Mouse (Mus musculus) cortical plate, adult 2 months (tissue): Measurements from ENCODE around the gene Ahnak.

Experiments used
- CTCF ChIP-seq: fragments of 200-500 bp; IDR thresholded peaks from 2 replicates; pipeline ENCODE4 v1.5.1; 2011; ENCODE audit warnings: mild to moderate bottlenecking, control low read depth, low read length; ENCODE audit not compliant: insufficient read depth; ENCODE audit errors: extremely low read depth
- POLR2A ChIP-seq: fragments of 200-500 bp; IDR thresholded peaks from 2 replicates; pipeline ENCODE4 v1.6.1; 2011; ENCODE audit warnings: mild to moderate bottlenecking, low read length, control low read depth; ENCODE audit not compliant: insufficient read depth; ENCODE audit errors: extremely low read depth

DNA sequence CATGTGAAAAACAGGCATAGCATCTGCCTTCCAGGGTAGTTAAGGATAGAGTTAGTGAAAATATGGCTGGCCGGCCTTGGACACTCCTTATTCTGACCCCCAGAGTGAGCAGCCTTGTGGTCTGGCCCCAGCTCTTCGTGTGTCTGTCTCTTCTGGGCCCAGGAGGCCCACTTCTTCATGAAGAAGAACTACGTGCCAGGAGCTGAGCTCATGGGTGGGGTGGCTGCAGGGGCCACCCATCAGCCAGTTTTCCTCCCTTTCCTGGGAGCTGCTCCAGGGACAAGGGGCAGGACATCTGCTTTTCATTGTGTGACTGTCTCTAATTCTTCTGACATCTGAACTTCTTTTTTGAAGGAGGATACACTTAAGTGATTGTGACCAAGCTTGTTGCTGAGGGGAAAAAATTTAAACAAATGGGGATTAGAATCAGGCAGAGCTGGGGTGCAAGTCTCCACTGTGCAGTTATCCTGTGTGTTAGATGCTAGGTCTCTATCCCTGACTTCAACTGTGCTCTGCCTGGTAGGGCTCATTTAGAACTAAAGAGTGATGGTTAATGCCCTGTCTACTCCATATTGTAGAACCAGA, 116.1 kb downstream of the Ahnak start:
- TF ChIP-seq CTCF (no peak), POLR2A (no peak)
